Comparison of ENCODE assay signal across 7 mouse cellular contexts in the genomic region with DNA sequence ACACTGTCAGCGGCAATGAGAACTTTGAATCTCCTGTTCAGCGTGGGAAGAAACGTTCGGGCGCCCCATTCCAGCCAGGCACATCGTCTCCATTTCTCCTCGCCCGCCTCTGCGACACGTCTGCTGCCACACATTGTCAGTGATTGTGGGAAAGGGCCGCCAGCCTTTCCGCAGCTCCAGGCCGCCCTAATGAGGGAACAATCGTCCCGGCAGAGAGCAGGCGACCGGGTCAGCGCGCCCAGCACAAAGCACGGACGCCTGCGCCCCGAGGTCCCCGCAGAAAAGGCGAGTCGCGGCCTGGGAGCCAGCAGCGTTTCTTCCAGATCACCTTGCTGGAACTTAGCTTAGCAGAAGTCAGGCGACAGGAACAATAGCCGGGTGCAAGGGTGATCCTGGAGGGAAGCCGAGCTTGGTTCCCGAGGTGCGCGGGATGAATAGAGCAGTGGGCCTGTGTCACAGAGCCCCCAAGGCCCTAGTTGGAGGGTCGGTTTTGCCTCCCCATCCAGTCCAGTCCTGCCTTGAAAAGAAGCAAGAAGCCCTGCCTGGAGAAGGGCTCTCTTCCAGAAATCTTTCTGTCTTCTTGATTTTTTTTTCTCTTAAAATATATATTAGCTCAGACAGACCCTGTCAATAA.
DNase-seq lines count a peak whose midpoint lies in the region; ATAC-seq and TF ChIP-seq lines count a peak whose summit lies in the region.

No protein-coding gene starts in this region.

- no peak for TF ChIP-seq CTCF in intestine, postnatal 0 days (IDR thresholded peaks at IDR 0.05; ENCODE audit: low read depth)

- ATAC-seq in forebrain, embryonic 14.5 days, result peak; percentile 76
- ATAC-seq in intestine, postnatal 0 days, result 0 out of 2 replicates have a peak, but pooled peaks have one; percentile 5

- peak overlapping the region; percentile 55 for H3K4me2 ChIP-seq in forebrain, embryonic 14.5 days (ENCODE audit: low read length)
- H3K4me2 ChIP-seq in intestine, postnatal 0 days (replicated peaks; ENCODE audit: low read depth), result peak overlapping the region; percentile 77

- H3K4me3 ChIP-seq in forebrain, embryonic 14.5 days (ENCODE audit: low read depth, low read length), result peak overlapping the region; percentile 28
- H3K4me3 ChIP-seq in intestine, postnatal 0 days (ENCODE audit: low read depth, low read length), result peak overlapping the region; percentile 38

- 0 out of 2 replicates have a peak, but pooled peaks cover 2% of the 10 kb centered on the region for H3K27me3 ChIP-seq in forebrain, embryonic 14.5 days (replicated peaks; ENCODE audit: control insufficient read depth, insufficient read depth, low read length)
- H3K27me3 ChIP-seq in intestine, postnatal 0 days (replicated peaks; ENCODE audit: control insufficient read depth, insufficient read depth, low read length), result no peaks in the 10 kb centered on the region

- DNase-seq in right cerebral cortex, adult 18-20 months, result peak; percentile 11
- DNase-seq in right cerebral cortex, adult 2 months (ENCODE audit: low spot score in 2 of 2), result no peak
- DNase-seq in forebrain, embryonic 14.5 days (ENCODE audit: low spot score), result peak; percentile 49
- DNase-seq in neural tube, embryonic 10.5 days (ENCODE audit: extremely low spot score, low spot score), result peak; percentile 73
- no peak for DNase-seq in B cell, adult 2 months
- no peak for DNase-seq in testis, postnatal 10 days (ENCODE audit: low spot score)

- WGBS in forebrain, embryonic 14.5 days, result 1% methylated on average over 35 of the region's 35 CpGs
- 12% methylated on average over 35 of the region's 35 CpGs for WGBS in intestine, postnatal 0 days

- peaks cover 9% of the 10 kb centered on the region; the same call in 1 of the 2 replicates for H3K4me1 ChIP-seq in forebrain, embryonic 14.5 days (ENCODE audit: control insufficient read depth, insufficient read depth, low read length)
- peaks cover 6% of the 10 kb centered on the region for H3K4me1 ChIP-seq in intestine, postnatal 0 days (replicated peaks; ENCODE audit: control insufficient read depth, insufficient read depth, low read length)

- no peak overlapping the region for H3K27ac ChIP-seq in forebrain, embryonic 14.5 days (ENCODE audit: low read depth, low read length)
- H3K27ac ChIP-seq in intestine, postnatal 0 days (ENCODE audit: low read depth, low read length), result peak overlapping the region; percentile 82

- no peaks in the 10 kb centered on the region for H3K9me3 ChIP-seq in forebrain, embryonic 14.5 days (replicated peaks; ENCODE audit: control insufficient read depth, low read length)
- H3K9me3 ChIP-seq in intestine, postnatal 0 days (ENCODE audit: control insufficient read depth), result no peaks in the 10 kb centered on the region

- H3K9ac ChIP-seq in forebrain, embryonic 14.5 days (ENCODE audit: low read length), result peak overlapping the region; percentile 52
- peak overlapping the region; percentile 32 for H3K9ac ChIP-seq in intestine, postnatal 0 days (ENCODE audit: low read depth, low read length)

- no peaks in the 10 kb centered on the region for H3K36me3 ChIP-seq in forebrain, embryonic 14.5 days (ENCODE audit: control insufficient read depth, insufficient read depth, low read length)
- no peaks in the 10 kb centered on the region for H3K36me3 ChIP-seq in intestine, postnatal 0 days (ENCODE audit: control insufficient read depth, insufficient read depth)

Comparison
In these comparisons a context has a peak if more than half of its experiments do, and no peak if none do; other contexts are left out.
1. DNase-seq: peak in right cerebral cortex, adult 18-20 months (single experiment), forebrain, embryonic 14.5 days (single experiment) and neural tube, embryonic 10.5 days (single experiment); none in right cerebral cortex, adult 2 months (0 of 2), B cell, adult 2 months (0 of 2) and testis, postnatal 10 days (single experiment).